Comparison of ENCODE assay signal across 9 mouse cellular contexts in the genomic region with DNA sequence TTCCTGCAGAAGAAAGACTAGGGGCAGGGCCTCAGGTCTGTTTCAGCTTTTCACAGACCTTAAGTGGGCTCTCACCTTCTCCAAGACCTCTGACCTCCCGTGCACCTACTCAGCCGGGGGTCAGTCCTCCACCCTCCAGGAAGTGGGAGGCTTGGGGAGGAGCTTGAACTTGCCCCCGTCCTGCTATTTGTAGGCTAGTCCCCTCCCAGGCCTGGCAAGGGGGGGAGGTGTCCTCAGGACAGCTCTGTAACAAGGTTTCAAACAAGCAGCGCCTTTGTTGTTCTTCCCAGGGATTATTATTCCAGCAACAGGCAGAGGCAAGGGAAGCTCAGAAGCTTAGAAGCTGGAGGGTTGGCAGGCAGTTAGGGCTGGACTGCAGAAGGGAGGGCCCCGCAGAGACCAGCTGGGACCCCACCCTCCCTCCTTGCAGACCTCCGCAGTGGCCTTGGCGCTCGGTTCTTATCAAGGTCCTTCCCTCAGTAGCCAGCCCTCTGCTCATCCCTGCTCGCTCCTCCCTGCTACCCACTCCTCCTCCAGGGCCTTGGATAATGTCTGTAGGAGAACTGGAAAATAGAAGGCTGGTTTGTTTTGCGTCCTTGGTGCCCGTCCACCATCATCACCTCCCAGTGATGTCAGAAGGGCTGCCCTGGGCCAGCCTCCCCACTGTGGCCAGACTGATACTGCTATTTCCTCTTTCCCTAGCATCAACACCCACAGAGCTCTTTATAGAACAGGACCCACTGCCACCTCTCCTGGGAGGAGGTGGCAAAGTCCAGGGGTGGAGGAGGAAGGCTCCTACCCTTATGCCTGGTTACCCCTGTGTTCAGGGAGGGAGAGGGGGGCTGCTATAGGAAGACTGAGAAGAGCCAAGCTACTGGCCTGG. TPM values are rescaled to one million over a fixed set of nuclear protein-coding genes. Genes with fewer than 3 reads are reported as not detected.
DNase-seq lines count a peak whose midpoint lies in the region; ATAC-seq lines count a peak whose summit lies in the region.
"Had no signal": no experiment of that assay in that cellular context is flagged by ENCODE, and none has a peak within 500 bp of the region (broad histone marks: within the 10 kb centered on the region; RNA-seq: fewer than 3 reads in every experiment).

No protein-coding gene starts in this region.

- no peak overlapping the region for H3K9ac ChIP-seq in kidney, embryonic 15.5 days
- no peak overlapping the region for H3K9ac ChIP-seq in embryonic facial prominence, embryonic 12.5 days
- H3K9ac ChIP-seq in liver, embryonic 15.5 days, result no peak overlapping the region

- H3K4me1 ChIP-seq in kidney, embryonic 15.5 days, result peaks cover 32% of the 10 kb centered on the region
- H3K4me1 ChIP-seq in embryonic facial prominence, embryonic 12.5 days, result peaks cover 20% of the 10 kb centered on the region
- H3K4me1 ChIP-seq in liver, embryonic 15.5 days (replicated peaks), result peaks cover 52% of the 10 kb centered on the region

- DNase-seq in kidney, postnatal 4 days, result no peak
- peak; percentile 69 for DNase-seq in adrenal gland, adult 2 months
- no peak for DNase-seq in lung, postnatal 4 days
- no peak for DNase-seq in thymus, postnatal 0 days (ENCODE audit: low spot score)
- DNase-seq in left cerebral cortex, adult 8-10 months (ENCODE audit: low spot score in 2 of 2), result no peak

- 15% methylated on average over 11 of the region's 11 CpGs for WGBS in kidney, embryonic 15.5 days
- WGBS in embryonic facial prominence, embryonic 12.5 days, result 9% methylated on average over 11 of the region's 11 CpGs
- WGBS in liver, embryonic 15.5 days (ENCODE audit: insufficient replicate concordance), result 10% methylated on average over 11 of the region's 11 CpGs

- peak overlapping the region; percentile 1; the same call in 1 of the 2 replicates for H3K4me2 ChIP-seq in kidney, embryonic 15.5 days
- H3K4me2 ChIP-seq in embryonic facial prominence, embryonic 12.5 days (replicated peaks), result no peak overlapping the region
- 0 out of 2 replicates have a peak overlapping the region, but pooled peaks have one; percentile 1 for H3K4me2 ChIP-seq in liver, embryonic 15.5 days

- no peak overlapping the region for H3K27ac ChIP-seq in kidney, embryonic 15.5 days
- H3K27ac ChIP-seq in embryonic facial prominence, embryonic 12.5 days, result peak overlapping the region; percentile 8; the same call in 1 of the 2 replicates
- no peak overlapping the region for H3K27ac ChIP-seq in liver, embryonic 15.5 days (replicated peaks)

- H3K4me3 ChIP-seq in kidney, embryonic 15.5 days (replicated peaks), result no peak overlapping the region
- H3K4me3 ChIP-seq in embryonic facial prominence, embryonic 12.5 days, result no peak overlapping the region
- H3K4me3 ChIP-seq in liver, embryonic 15.5 days (replicated peaks), result no peak overlapping the region

- peaks cover 29% of the 10 kb centered on the region for H3K27me3 ChIP-seq in kidney, embryonic 15.5 days
- peaks cover 29% of the 10 kb centered on the region for H3K27me3 ChIP-seq in embryonic facial prominence, embryonic 12.5 days
- peaks cover 29% of the 10 kb centered on the region for H3K27me3 ChIP-seq in liver, embryonic 15.5 days

- ATAC-seq in kidney, embryonic 15.5 days (replicated peaks; ENCODE audit: low FRiP score), result no peak
- ATAC-seq in embryonic facial prominence, embryonic 12.5 days (ENCODE audit: insufficient number of reproducible peaks, insufficient read depth, low FRiP score, low TSS enrichment), result no peak
- ATAC-seq in liver, embryonic 15.5 days (ENCODE audit: insufficient read depth), result no peak

- H3K9me3 ChIP-seq in kidney, embryonic 15.5 days (replicated peaks), result no peaks in the 10 kb centered on the region
- no peaks in the 10 kb centered on the region for H3K9me3 ChIP-seq in embryonic facial prominence, embryonic 12.5 days
- no peaks in the 10 kb centered on the region for H3K9me3 ChIP-seq in liver, embryonic 15.5 days (replicated peaks)

- H3K36me3 ChIP-seq in kidney, embryonic 15.5 days, result no peaks in the 10 kb centered on the region
- H3K36me3 ChIP-seq in embryonic facial prominence, embryonic 12.5 days, result no peaks in the 10 kb centered on the region
- H3K36me3 ChIP-seq in liver, embryonic 15.5 days (replicated peaks), result no peaks in the 10 kb centered on the region

RNA-seq across cellular contexts. Expression of gene Etnk2, which starts 4.5 kb away (rescaled TPM):
- polyA plus RNA-seq in kidney, embryonic 15.5 days (2015; fragmentation: Nextera tagmentation; extraction: Ambion mirVana), result 3.3 and 4.0 TPM in 2 replicates
- 10 to 100 TPM in 1 of 2 experiments, 1 to 10 TPM in 1; 6.2 to 13.5 TPM for total RNA-seq in adrenal gland, adult 2 months (2021)
- polyA plus RNA-seq in adrenal gland, adult 2 months (2012; rRNA removed), result 8.2 and 10.0 TPM in 2 replicates
- polyA plus RNA-seq in embryonic facial prominence, embryonic 12.5 days (2016; fragmentation: Nextera tagmentation; extraction: Ambion mirVana), result 3.0 and 3.4 TPM in 2 replicates
- 11.3 and 14.2 TPM in 2 replicates for polyA plus RNA-seq in liver, embryonic 15.5 days (2015; fragmentation: Nextera tagmentation; extraction: Ambion mirVana)
- 0.12 and 0.27 TPM in 2 replicates for polyA plus RNA-seq in thymus, postnatal 0 days (2015; fragmentation: Nextera tagmentation; extraction: Ambion mirVana)
- total RNA-seq in left cerebral cortex, adult 8-10 months (2022), result 1 to 10 TPM; 7.1 to 9.9 (median 7.9) TPM
- total RNA-seq: neutrophil, adult 5-6 weeks had no signal

RNA-seq across cellular contexts. Expression of gene Ren1, which starts 17.5 kb away (rescaled TPM):
- 251 and 332 TPM in 2 replicates for polyA plus RNA-seq in kidney, embryonic 15.5 days (2015; fragmentation: Nextera tagmentation; extraction: Ambion mirVana)
- 1 to 10 TPM; 5.5 to 9.2 TPM for total RNA-seq in adrenal gland, adult 2 months (2021)
- 4.4 and 6.0 TPM in 2 replicates for polyA plus RNA-seq in adrenal gland, adult 2 months (2012; rRNA removed)
- 0.19 TPM in 1 of 2 replicates, not detected in the other for polyA plus RNA-seq in embryonic facial prominence, embryonic 12.5 days (2016; fragmentation: Nextera tagmentation; extraction: Ambion mirVana)
- polyA plus RNA-seq in liver, embryonic 15.5 days (2015; fragmentation: Nextera tagmentation; extraction: Ambion mirVana), result 0.66 and 0.84 TPM in 2 replicates
- polyA plus RNA-seq in thymus, postnatal 0 days (2015; fragmentation: Nextera tagmentation; extraction: Ambion mirVana), result 0.59 and 0.91 TPM in 2 replicates
- not detected for total RNA-seq in left cerebral cortex, adult 8-10 months (2022)
- total RNA-seq: neutrophil, adult 5-6 weeks had no signal

RNA-seq across cellular contexts. Expression of gene Kiss1, which starts 46.2 kb away (rescaled TPM):
- not detected in 2 replicates for polyA plus RNA-seq in kidney, embryonic 15.5 days (2015; fragmentation: Nextera tagmentation; extraction: Ambion mirVana)
- not detected for total RNA-seq in adrenal gland, adult 2 months (2021)
- polyA plus RNA-seq in adrenal gland, adult 2 months (2012; rRNA removed), result not detected in 2 replicates
- polyA plus RNA-seq in embryonic facial prominence, embryonic 12.5 days (2016; fragmentation: Nextera tagmentation; extraction: Ambion mirVana), result not detected in 2 replicates
- not detected in 2 replicates for polyA plus RNA-seq in liver, embryonic 15.5 days (2015; fragmentation: Nextera tagmentation; extraction: Ambion mirVana)
- 0.39 TPM in 1 of 2 replicates, not detected in the other for polyA plus RNA-seq in thymus, postnatal 0 days (2015; fragmentation: Nextera tagmentation; extraction: Ambion mirVana)
- not detected for total RNA-seq in left cerebral cortex, adult 8-10 months (2022)
- total RNA-seq: neutrophil, adult 5-6 weeks had no signal

RNA-seq across cellular contexts. Expression of gene Sox13, which starts 56.3 kb away (rescaled TPM):
- polyA plus RNA-seq in kidney, embryonic 15.5 days (2015; fragmentation: Nextera tagmentation; extraction: Ambion mirVana), result 15.0 and 16.2 TPM in 2 replicates
- total RNA-seq in adrenal gland, adult 2 months (2021), result 10 to 100 TPM; 14.5 to 18.0 TPM
- polyA plus RNA-seq in adrenal gland, adult 2 months (2012; rRNA removed), result 24.1 and 26.2 TPM in 2 replicates
- polyA plus RNA-seq in embryonic facial prominence, embryonic 12.5 days (2016; fragmentation: Nextera tagmentation; extraction: Ambion mirVana), result 9.4 and 9.7 TPM in 2 replicates
- 1.6 and 1.9 TPM in 2 replicates for polyA plus RNA-seq in liver, embryonic 15.5 days (2015; fragmentation: Nextera tagmentation; extraction: Ambion mirVana)
- polyA plus RNA-seq in thymus, postnatal 0 days (2015; fragmentation: Nextera tagmentation; extraction: Ambion mirVana), result 14.6 and 15.2 TPM in 2 replicates
- 10 to 100 TPM in 3 of 4 experiments, 1 to 10 TPM in 1; 8.0 to 12.5 (median 11.4) TPM for total RNA-seq in left cerebral cortex, adult 8-10 months (2022)

RNA-seq across cellular contexts. Expression of gene Golt1a, which starts 58.2 kb away (rescaled TPM):
- 4.5 and 5.2 TPM in 2 replicates for polyA plus RNA-seq in kidney, embryonic 15.5 days (2015; fragmentation: Nextera tagmentation; extraction: Ambion mirVana)
- under 1 TPM in 1 of 2 experiments, not detected in 1; 0.69 TPM for total RNA-seq in adrenal gland, adult 2 months (2021)
- polyA plus RNA-seq in adrenal gland, adult 2 months (2012; rRNA removed), result not detected in 2 replicates
- polyA plus RNA-seq in embryonic facial prominence, embryonic 12.5 days (2016; fragmentation: Nextera tagmentation; extraction: Ambion mirVana), result not detected in 2 replicates
- 8.3 and 10.2 TPM in 2 replicates for polyA plus RNA-seq in liver, embryonic 15.5 days (2015; fragmentation: Nextera tagmentation; extraction: Ambion mirVana)
- not detected in 2 replicates for polyA plus RNA-seq in thymus, postnatal 0 days (2015; fragmentation: Nextera tagmentation; extraction: Ambion mirVana)
- total RNA-seq in left cerebral cortex, adult 8-10 months (2022), result 1 to 10 TPM in 3 of 4 experiments, under 1 TPM in 1; 0.28 to 4.8 (median 2.4) TPM
- total RNA-seq: neutrophil, adult 5-6 weeks had no signal

Comparison
In these comparisons a context has a peak if more than half of its experiments do, and no peak if none do; other contexts are left out.
1. RNA of gene Ren1, which starts 17.5 kb away (polyA plus RNA-seq): 251 to 332 TPM in kidney, embryonic 15.5 days; 4.4 to 6.0 TPM in adrenal gland, adult 2 months, 0.66 to 0.84 TPM in liver, embryonic 15.5 days, 0.59 to 0.91 TPM in thymus, postnatal 0 days and 0.19 TPM in embryonic facial prominence, embryonic 12.5 days; every median in the first group is over 10 times any median in the second.